Mouse (Mus musculus): ENCODE measurements around the gene Nipsnap3a.

GRCm38 (mm10) chr4:53027811-53028210, 38.7 kb downstream of the Nipsnap3a start:
- TF ChIP-seq CTCF (IDR thresholded peaks at IDR 0.05; ENCODE audit: extremely low read depth, insufficient read depth, low read length), result no peak
- no peak for TF ChIP-seq POLR2A (IDR thresholded peaks at IDR 0.05; ENCODE audit: extremely low read depth, insufficient read depth, low read length)
